Mouse (Mus musculus): ENCODE measurements around the gene Ilkap. TPM values are rescaled to one million over a fixed set of nuclear protein-coding genes. Genes with fewer than 3 reads are reported as not detected.

Ilkap gene
- polyA plus RNA-seq, 1 experiment from 2014 or later = 107 TPM

DNA sequence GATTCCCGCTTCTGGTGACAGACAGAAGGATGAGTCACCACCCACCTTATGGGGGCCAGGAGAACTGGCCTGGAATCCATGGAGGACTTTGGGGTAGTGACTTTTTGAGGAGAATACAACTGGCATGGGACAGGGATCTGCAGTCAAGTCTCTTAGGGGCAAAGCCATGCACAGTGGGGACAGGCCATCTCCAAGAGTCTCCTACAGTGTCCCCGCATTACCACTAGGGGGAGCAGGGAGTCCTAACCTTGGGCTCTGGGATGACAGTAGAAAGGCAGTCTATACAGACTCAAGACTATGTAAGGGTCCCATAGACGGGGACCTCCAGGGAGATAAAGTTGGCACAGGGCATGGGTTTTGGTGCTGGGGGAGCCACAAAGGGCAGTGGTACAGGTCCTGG lies 51.7 kb downstream of the Ilkap start:
- ATAC-seq = peak; percentile 62; the same call in 1 of the 2 replicates
- 23% methylated on average over 3 of the region's 3 CpGs for WGBS (ENCODE audit: insufficient replicate concordance)
- no peak overlapping the region for H3K27ac ChIP-seq
- no peak overlapping the region for H3K9ac ChIP-seq
- no peaks in the 10 kb centered on the region for H3K36me3 ChIP-seq
- peaks cover 80% of the 10 kb centered on the region for H3K27me3 ChIP-seq (replicated peaks)
- no peaks in the 10 kb centered on the region for H3K9me3 ChIP-seq (replicated peaks)
- no peak overlapping the region for H3K4me2 ChIP-seq
- H3K4me1 ChIP-seq = peaks cover 9% of the 10 kb centered on the region; the same call in 1 of the 2 replicates
- H3K4me3 ChIP-seq = no peak overlapping the region

- no peaks in the 10 kb centered on the region for H3K9me3 ChIP-seq (replicated peaks)
- ATAC-seq = no peak
- no peak overlapping the region for H3K9ac ChIP-seq
- peak overlapping the region; percentile 13 for H3K4me3 ChIP-seq
- 8% methylated on average over 68 of the region's 68 CpGs for WGBS (ENCODE audit: insufficient replicate concordance)
- peak overlapping the region; percentile 45 for H3K4me2 ChIP-seq
- no peak overlapping the region for H3K27ac ChIP-seq
- H3K4me1 ChIP-seq = peaks cover 9% of the 10 kb centered on the region; the same call in 1 of the 2 replicates
- no peaks in the 10 kb centered on the region for H3K36me3 ChIP-seq
- peaks cover 85% of the 10 kb centered on the region for H3K27me3 ChIP-seq (replicated peaks)
These were observed 53.5 kb downstream of the Ilkap start for GRCm38 (mm10) chr1:91344921-91345685.

- H3K9ac ChIP-seq = no peak overlapping the region
- peaks cover 9% of the 10 kb centered on the region; the same call in 1 of the 2 replicates for H3K4me1 ChIP-seq
- H3K9me3 ChIP-seq (replicated peaks) = no peaks in the 10 kb centered on the region
- no peaks in the 10 kb centered on the region for H3K36me3 ChIP-seq
- peaks cover 91% of the 10 kb centered on the region for H3K27me3 ChIP-seq (replicated peaks)
- H3K4me2 ChIP-seq = no peak overlapping the region
- ATAC-seq = no peak
- H3K27ac ChIP-seq = no peak overlapping the region
- H3K4me3 ChIP-seq = no peak overlapping the region
- 62% methylated on average over 3 of the region's 3 CpGs for WGBS (ENCODE audit: insufficient replicate concordance)
These were observed 54.6 kb downstream of the Ilkap start for GRCm38 (mm10) chr1:91344001-91344400.

GRCm38 (mm10) chr1:91337355-91337754 lies 61.3 kb downstream of the Ilkap start:
- no peak for ATAC-seq
- WGBS (ENCODE audit: insufficient replicate concordance) = 60% methylated on average over 7 of the region's 7 CpGs

DNA sequence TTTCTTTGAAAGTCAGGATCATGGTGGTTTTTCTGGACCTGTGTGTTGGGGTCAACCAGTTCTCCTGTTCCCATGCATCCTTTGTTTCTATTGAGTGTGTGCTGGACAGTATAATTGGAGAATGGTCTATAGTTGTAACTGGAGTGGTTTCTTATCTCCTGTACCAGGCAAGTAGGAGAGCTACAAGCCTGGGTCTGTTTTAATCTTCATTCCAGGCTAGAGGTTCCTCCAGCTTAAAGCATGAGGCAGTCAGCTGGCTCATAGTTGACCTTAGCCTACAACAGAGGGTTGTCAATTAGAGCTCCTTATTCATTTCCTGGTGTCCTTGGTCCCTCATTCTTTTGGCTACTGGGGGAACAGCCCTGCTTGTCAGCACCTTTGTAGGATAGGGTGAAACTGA lies 65.0 kb downstream of the Ilkap start:
- H3K27ac ChIP-seq = no peak overlapping the region
- peaks cover 14% of the 10 kb centered on the region for H3K27me3 ChIP-seq (replicated peaks)
- H3K4me1 ChIP-seq = peaks cover 11% of the 10 kb centered on the region; the same call in 1 of the 2 replicates
- H3K4me3 ChIP-seq = no peak overlapping the region
- no peak overlapping the region for H3K9ac ChIP-seq
- no peak overlapping the region for H3K4me2 ChIP-seq
- H3K9me3 ChIP-seq (replicated peaks) = no peaks in the 10 kb centered on the region
- ATAC-seq = no peak
- no peaks in the 10 kb centered on the region for H3K36me3 ChIP-seq

More at GRCm38 (mm10) chr1:91337355-91337754, 61.3 kb downstream of the Ilkap start:
- no peak overlapping the region for H3K4me3 ChIP-seq
- no peaks in the 10 kb centered on the region for H3K9me3 ChIP-seq (replicated peaks)
- H3K27ac ChIP-seq = no peak overlapping the region
- H3K36me3 ChIP-seq = no peaks in the 10 kb centered on the region
- peaks cover 11% of the 10 kb centered on the region; the same call in 1 of the 2 replicates for H3K4me1 ChIP-seq
- H3K4me2 ChIP-seq = no peak overlapping the region
- H3K27me3 ChIP-seq (replicated peaks) = peaks cover 52% of the 10 kb centered on the region
- no peak overlapping the region for H3K9ac ChIP-seq

GRCm38 (mm10) chr1:91332102-91332501 lies 66.5 kb downstream of the Ilkap start:
- Histone ChIP-seq H3K27me3 (replicated peaks) (peaks cover 4% of the 10 kb centered on the region; the same call in 1 of the 2 replicates), H3K27ac (no peak overlapping the region), H3K9me3 (replicated peaks) (no peaks in the 10 kb centered on the region), H3K36me3 (no peaks in the 10 kb centered on the region), H3K9ac (no peak overlapping the region), H3K4me1 (peaks cover 11% of the 10 kb centered on the region; the same call in 1 of the 2 replicates), H3K4me2 (no peak overlapping the region), H3K4me3 (no peak overlapping the region)
- 42% methylated on average over 4 of the region's 4 CpGs for WGBS (ENCODE audit: insufficient replicate concordance)
- ATAC-seq = no peak

DNA sequence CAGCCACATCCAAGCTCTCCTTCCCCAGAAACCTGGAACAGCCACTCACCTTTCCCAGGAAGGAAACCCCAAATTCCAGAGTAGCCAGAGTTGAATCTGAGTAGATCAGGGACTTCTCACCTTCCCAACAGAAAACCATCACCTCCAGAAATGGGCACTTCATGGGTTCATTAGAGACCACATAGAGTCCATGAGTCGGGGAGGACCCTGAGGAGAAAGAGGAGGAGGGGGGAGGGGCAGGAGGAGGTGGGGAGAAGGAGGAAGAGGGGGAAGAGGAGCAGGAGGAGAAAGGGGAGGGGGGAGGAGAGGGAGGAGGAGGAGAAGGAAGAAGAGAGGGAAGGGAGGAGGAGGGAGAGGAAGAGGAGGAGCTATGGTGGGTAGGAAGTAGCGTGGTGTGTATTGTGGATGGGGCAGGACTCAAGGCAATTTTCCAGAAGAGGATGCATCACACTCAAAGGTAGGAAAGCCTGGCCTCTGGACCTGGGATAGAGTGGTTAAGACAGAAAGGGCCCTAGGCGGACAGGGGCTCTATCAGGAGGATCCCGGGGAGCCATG lies 73.0 kb downstream of the Ilkap start:
- 52% methylated on average over 4 of the region's 4 CpGs for WGBS (ENCODE audit: insufficient replicate concordance)
- H3K9ac ChIP-seq = no peak overlapping the region
- no peaks in the 10 kb centered on the region for H3K36me3 ChIP-seq
- H3K4me1 ChIP-seq = peaks cover 15% of the 10 kb centered on the region
- H3K27ac ChIP-seq = no peak overlapping the region
- peaks cover 8% of the 10 kb centered on the region; the same call in 1 of the 2 replicates for H3K27me3 ChIP-seq (replicated peaks)
- no peaks in the 10 kb centered on the region for H3K9me3 ChIP-seq (replicated peaks)
- no peak overlapping the region for H3K4me3 ChIP-seq
- H3K4me2 ChIP-seq = no peak overlapping the region
- no peak for ATAC-seq

GRCm38 (mm10) chr1:91324646-91325045 lies 74.0 kb downstream of the Ilkap start:
- H3K9ac ChIP-seq = no peak overlapping the region
- 0 out of 2 replicates have a peak, but pooled peaks cover 8% of the 10 kb centered on the region for H3K27me3 ChIP-seq (replicated peaks)
- H3K4me2 ChIP-seq = no peak overlapping the region
- no peaks in the 10 kb centered on the region for H3K9me3 ChIP-seq (replicated peaks)
- 62% methylated on average over 2 of the region's 2 CpGs for WGBS (ENCODE audit: insufficient replicate concordance)
- peaks cover 15% of the 10 kb centered on the region for H3K4me1 ChIP-seq
- H3K4me3 ChIP-seq = no peak overlapping the region
- H3K27ac ChIP-seq = no peak overlapping the region
- no peak for ATAC-seq
- no peaks in the 10 kb centered on the region for H3K36me3 ChIP-seq

Other genes with a start within 250 kb of the Ilkap start
- 4.0 and 4.4 TPM in 2 replicates for gene Ramp1, start 219.0 kb downstream of the Ilkap start, polyA plus RNA-seq (2016; fragmentation: Nextera tagmentation; extraction: Ambion mirVana)
- gene Ube2f, start 148.5 kb downstream of the Ilkap start, polyA plus RNA-seq (2016; fragmentation: Nextera tagmentation; extraction: Ambion mirVana) = 71.6 and 73.4 TPM in 2 replicates
- gene Scly, start 100.5 kb downstream of the Ilkap start, polyA plus RNA-seq (2016; fragmentation: Nextera tagmentation; extraction: Ambion mirVana) = 28.8 and 30.0 TPM in 2 replicates
- 0.05 and 0.07 TPM in 2 replicates for gene Espnl, start 76.7 kb downstream of the Ilkap start, polyA plus RNA-seq (2016; fragmentation: Nextera tagmentation; extraction: Ambion mirVana)
- 0.11 TPM in 1 of 2 replicates, not detected in the other for gene Klhl30, start 47.8 kb downstream of the Ilkap start, polyA plus RNA-seq (2016; fragmentation: Nextera tagmentation; extraction: Ambion mirVana)
- 6.4 and 7.8 TPM in 2 replicates for gene Erfe, start 32.4 kb downstream of the Ilkap start, polyA plus RNA-seq (2016; fragmentation: Nextera tagmentation; extraction: Ambion mirVana)
- gene Hes6, start 15.2 kb upstream of the Ilkap start, polyA plus RNA-seq (2016; fragmentation: Nextera tagmentation; extraction: Ambion mirVana) = 31.9 and 32.4 TPM in 2 replicates
- 2.9 and 3.1 TPM in 2 replicates for gene Per2, start 60.5 kb upstream of the Ilkap start, polyA plus RNA-seq (2016; fragmentation: Nextera tagmentation; extraction: Ambion mirVana)
- gene Traf3ip1, start 95.8 kb upstream of the Ilkap start, polyA plus RNA-seq (2016; fragmentation: Nextera tagmentation; extraction: Ambion mirVana) = 3.6 and 4.1 TPM in 2 replicates
- gene Asb1, start 141.7 kb upstream of the Ilkap start, polyA plus RNA-seq (2016; fragmentation: Nextera tagmentation; extraction: Ambion mirVana) = 20.2 and 20.9 TPM in 2 replicates